Mouse (Mus musculus) testis, adult 2 months (tissue): ENCODE results near the gene Gramd2.

ENCODE experiments used
- CTCF ChIP-seq: fragments of 200-500 bp; IDR thresholded peaks from 2 replicates; pipeline ENCODE4 v1.5.1; 2012; ENCODE audit warnings: low read depth, mild to moderate bottlenecking, inconsistent platforms, low read length, moderate library complexity; ENCODE audit not compliant: control insufficient read depth, insufficient read depth, insufficient replicate concordance
- POLR2A ChIP-seq: fragments of 200-500 bp; IDR thresholded peaks from 2 replicates; pipeline ENCODE4 v1.6.1; 2012; ENCODE audit warnings: low read depth, mild to moderate bottlenecking, inconsistent platforms, low read length, moderate library complexity; ENCODE audit not compliant: control insufficient read depth

DNA sequence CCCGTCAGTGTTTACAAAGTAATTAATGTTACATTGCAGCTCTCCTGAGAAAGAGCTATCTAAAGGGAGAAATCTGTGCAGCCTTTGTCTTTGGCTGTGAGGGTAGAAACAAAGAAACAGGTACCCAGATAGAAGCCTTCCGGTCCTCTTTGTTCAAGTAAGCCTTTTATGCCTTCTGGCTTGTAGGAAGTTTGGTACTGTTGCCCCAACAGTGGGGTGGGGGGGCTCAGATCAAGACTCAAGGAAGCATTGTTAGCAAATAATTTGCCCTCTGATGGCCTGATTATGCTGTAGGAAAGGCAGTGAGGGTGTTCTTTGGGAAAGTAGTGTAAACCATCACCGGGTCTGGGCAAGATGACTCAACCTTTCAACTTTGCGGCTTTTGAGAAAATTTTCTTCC is 21.8 kb upstream of the Gramd2 start:
- no peak for TF ChIP-seq CTCF
- TF ChIP-seq POLR2A, result no peak
